Mouse (Mus musculus): ENCODE results near the gene Slc17a7.

- TF ChIP-seq CTCF (IDR thresholded peaks at IDR 0.05; ENCODE audit: extremely low read depth, insufficient read depth, insufficient read length, insufficient replicate concordance) (no peak), POLR2A (IDR thresholded peaks at IDR 0.05; ENCODE audit: low read depth, low read length) (no peak)
Measured at GRCm38 (mm10) chr7:45137171-45138006, 26.4 kb upstream of the Slc17a7 start.

All from spleen, adult 2 months (tissue).